ENCODE assay signal across 26 mouse cellular contexts in the genomic region with DNA sequence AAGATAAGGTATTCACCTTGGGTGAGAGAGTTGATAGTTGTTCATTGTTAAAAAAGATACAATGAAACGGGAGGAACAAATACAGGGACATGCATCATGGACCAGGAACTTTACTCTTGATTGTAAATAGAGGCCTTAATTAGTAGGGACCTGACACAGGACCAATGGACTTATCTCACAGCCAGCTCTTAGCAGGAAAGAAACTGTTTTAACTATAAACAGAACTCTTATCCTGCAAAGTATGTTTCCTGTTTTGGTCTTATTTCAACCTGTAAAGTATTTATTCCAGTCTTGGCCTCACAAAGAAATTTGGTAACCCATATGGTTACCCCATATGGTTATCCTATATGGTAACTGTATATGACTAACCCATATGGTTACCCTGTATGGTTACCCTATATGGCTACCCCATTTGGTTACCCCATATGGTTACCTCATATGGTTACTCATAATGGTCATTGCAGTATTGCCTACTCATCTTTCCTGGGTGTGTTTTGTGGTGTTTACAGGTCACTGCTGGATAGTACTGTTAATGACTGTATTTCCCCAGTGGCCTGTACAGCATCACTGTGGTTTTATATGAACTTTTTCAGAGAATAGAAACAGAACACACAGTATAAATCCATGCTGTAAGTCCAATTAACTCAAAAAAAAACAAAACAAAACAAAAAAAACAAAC.
A peak's percentile ranks its signal among the peaks of the same experiment; 100 is the strongest.
DNase-seq lines count a peak whose midpoint lies in the region; ATAC-seq and TF ChIP-seq lines count a peak whose summit lies in the region.
"Had no signal": no experiment of that assay in that cellular context is flagged by ENCODE, and none has a peak within 500 bp of the region (broad histone marks: within the 10 kb centered on the region; RNA-seq: fewer than 3 reads in every experiment).

No protein-coding gene starts in this region.

- no peaks in the 10 kb centered on the region for H3K79me3 ChIP-seq in C2C12 (ENCODE audit: low read depth)

- H3K27ac ChIP-seq in midbrain, embryonic 11.5 days (ENCODE audit: low read depth, low read length) = no peak overlapping the region
- H3K27ac ChIP-seq: embryonic facial prominence, embryonic 10.5 days; embryonic facial prominence, embryonic 13.5 days; forebrain, embryonic 12.5 days; forebrain, embryonic 15.5 days; hindbrain, embryonic 10.5 days; hindbrain, embryonic 13.5 days; intestine, embryonic 15.5 days had no signal

- no peak overlapping the region for H3ac ChIP-seq in C2C12 (ENCODE audit: control insufficient read depth, insufficient read length, low read depth)

- no peak overlapping the region for H3K4me2 ChIP-seq in midbrain, embryonic 11.5 days
- H3K4me2 ChIP-seq: embryonic facial prominence, embryonic 13.5 days; forebrain, embryonic 12.5 days; forebrain, embryonic 15.5 days; heart, embryonic 11.5 days; hindbrain, embryonic 13.5 days; intestine, embryonic 15.5 days had no signal

- H3K27me3 ChIP-seq in C2C12 (ENCODE audit: control insufficient read depth, insufficient read depth, insufficient read length) = no peaks in the 10 kb centered on the region
- no peaks in the 10 kb centered on the region for H3K27me3 ChIP-seq in midbrain, embryonic 11.5 days (ENCODE audit: control insufficient read depth, insufficient read depth, low read length)
- H3K27me3 ChIP-seq: embryonic facial prominence, embryonic 13.5 days; forebrain, embryonic 12.5 days; forebrain, embryonic 15.5 days; hindbrain, embryonic 13.5 days; intestine, embryonic 15.5 days had no signal

- no peak for ATAC-seq in midbrain, embryonic 11.5 days (ENCODE audit: low FRiP score)
- ATAC-seq: activated CD4-positive, CD25-positive, alpha-beta regulatory T cell, adult 4 months; forebrain, embryonic 15.5 days; hindbrain, embryonic 16.5 days; intestine, embryonic 15.5 days had no signal

- peak; percentile 12 for DNase-seq in heart, adult 11 months
- DNase-seq in heart, postnatal 10 days = no peak
- DNase-seq in NIH3T3 (ENCODE audit: low read depth) = peak; percentile 12
- DNase-seq in midbrain, embryonic 11.5 days (ENCODE audit: low spot score, missing footprints) = no peak
- no peak for DNase-seq in urinary bladder, adult 2 months (ENCODE audit: low spot score)
- DNase-seq: adrenal gland, adult 8-10 months; adrenal gland, postnatal 25 days; cerebellum, adult 11-12 months; cerebellum, adult 8-10 months; cerebellum, postnatal 10 days; cerebellum, postnatal 36 days; embryo, embryonic 11 days; gastrocnemius, postnatal 36 days; heart, postnatal 36 days had no signal

- H3K4me1 ChIP-seq in midbrain, embryonic 11.5 days (ENCODE audit: control insufficient read depth, insufficient read depth, low read length) = peaks cover 7% of the 10 kb centered on the region
- H3K4me1 ChIP-seq: embryonic facial prominence, embryonic 13.5 days had no signal

- WGBS in midbrain, embryonic 11.5 days = 45% methylated on average over 1 of the region's 1 CpGs

- intact Hi-C loops in heart, postnatal 10 days (cut with DNase I) = no loop called here

- no peaks in the 10 kb centered on the region for H3K36me3 ChIP-seq in C2C12 (ENCODE audit: control insufficient read depth, insufficient read depth)
- H3K36me3 ChIP-seq in midbrain, embryonic 11.5 days (ENCODE audit: control insufficient read depth, insufficient read depth, low read length) = no peaks in the 10 kb centered on the region
- H3K36me3 ChIP-seq: embryonic facial prominence, embryonic 10.5 days; embryonic facial prominence, embryonic 13.5 days; forebrain, embryonic 12.5 days; forebrain, embryonic 15.5 days; hindbrain, embryonic 10.5 days; hindbrain, embryonic 13.5 days; intestine, embryonic 15.5 days had no signal

- H3K9me3 ChIP-seq in midbrain, embryonic 11.5 days (ENCODE audit: control insufficient read depth, low read length) = no peaks in the 10 kb centered on the region
- H3K9me3 ChIP-seq: embryonic facial prominence, embryonic 10.5 days; embryonic facial prominence, embryonic 13.5 days; forebrain, embryonic 12.5 days; forebrain, embryonic 15.5 days; hindbrain, embryonic 10.5 days; hindbrain, embryonic 13.5 days; intestine, embryonic 15.5 days had no signal

- no peak overlapping the region for H3K4me3 ChIP-seq in C2C12 (ENCODE audit: insufficient read depth, poor library complexity, severe bottlenecking)
- no peak overlapping the region for H3K4me3 ChIP-seq in midbrain, embryonic 11.5 days (ENCODE audit: low read depth, low read length)
- H3K4me3 ChIP-seq: embryonic facial prominence, embryonic 10.5 days; embryonic facial prominence, embryonic 13.5 days; erythroblast, embryonic 14.5 days; forebrain, embryonic 12.5 days; forebrain, embryonic 15.5 days; hindbrain, embryonic 10.5 days; hindbrain, embryonic 13.5 days; intestine, embryonic 15.5 days had no signal

- no peaks in the 10 kb centered on the region for H3K79me2 ChIP-seq in C2C12 (ENCODE audit: control insufficient read depth, insufficient read depth)

- TF ChIP-seq CTCF in C2C12 (IDR thresholded peaks at IDR 0.05; ENCODE audit: control insufficient read depth, insufficient read depth, insufficient read length) = no peak

- no peak overlapping the region for H3K9ac ChIP-seq in midbrain, embryonic 11.5 days (ENCODE audit: low read length)
- H3K9ac ChIP-seq: embryonic facial prominence, embryonic 13.5 days; forebrain, embryonic 12.5 days; forebrain, embryonic 15.5 days; hindbrain, embryonic 13.5 days; intestine, embryonic 15.5 days had no signal

TF ChIP-seq in C2C12, 6 proteins besides CTCF, POLR2A, EP300 and RAD21:
- TF ChIP-seq CEBPB (IDR thresholded peaks at IDR 0.05; ENCODE audit: low read depth) (peak; percentile 43), FOSL1 (IDR thresholded peaks at IDR 0.05; ENCODE audit: insufficient read depth, low read length, poor library complexity, severe bottlenecking) (peak; percentile 61), USF1 (IDR thresholded peaks at IDR 0.05; ENCODE audit: low read depth) (no peak)

Comparison
In these comparisons a context has a peak if more than half of its experiments do, and no peak if none do; other contexts are left out.
1. DNase-seq: peak in heart, adult 11 months (single experiment) and NIH3T3 (single experiment); none in heart, postnatal 10 days (0 of 2), midbrain, embryonic 11.5 days (single experiment) and urinary bladder, adult 2 months (single experiment).